Comparison of ENCODE assay signal across 8 mouse cellular contexts in genomic region chr4:63544494-63545230, GRCm38 (mm10). TPM values are rescaled to one million over a fixed set of nuclear protein-coding genes. Genes with fewer than 3 reads are reported as not detected.
DNase-seq lines count a peak whose midpoint lies in the region; ATAC-seq and TF ChIP-seq lines count a peak whose summit lies in the region.

Gene Atp6v1g1 (plus strand): TSS chr4:63544772.

- in situ Hi-C loops in CH12.LX (cut with MboI; ENCODE audit: low pct_ligation_motif_present, low pct_unique_long_range_greater_than_20kb, low sequenced_read_pairs), result no loop called here

- no peak for TF ChIP-seq RAD21 in CH12.LX (IDR thresholded peaks at IDR 0.05; ENCODE audit: low read depth, low read length)

- H3K27ac ChIP-seq in CH12.LX (ENCODE audit: insufficient read depth, low read depth), result peak within 1 kb of the TSS; percentile 66; the same call in 1 of the 2 replicates
- peak within 1 kb of the TSS; percentile 25; the same call in 1 of the 2 replicates for H3K27ac ChIP-seq in forebrain, embryonic 11.5 days (ENCODE audit: low read depth, low read length)
- peak within 1 kb of the TSS; percentile 90 for H3K27ac ChIP-seq in heart, embryonic 16.5 days (ENCODE audit: low read length)
- H3K27ac ChIP-seq in liver, postnatal 0 days (ENCODE audit: low read depth), result peak within 1 kb of the TSS; percentile 88
- H3K27ac ChIP-seq in neural tube, embryonic 14.5 days (ENCODE audit: low read depth, low read length), result peak within 1 kb of the TSS; percentile 87

- H3K79me2 ChIP-seq in CH12.LX (replicated peaks; ENCODE audit: control insufficient read depth, extremely low read depth, insufficient read depth, poor library complexity, severe bottlenecking), result peaks cover 28% of the 10 kb centered on the region

- WGBS in forebrain, embryonic 11.5 days, result under 1% methylated on average over 53 of the region's 57 CpGs
- WGBS in heart, embryonic 16.5 days, result under 1% methylated on average over 53 of the region's 57 CpGs
- under 1% methylated on average over 46 of the region's 57 CpGs for WGBS in liver, postnatal 0 days (ENCODE audit: insufficient replicate concordance)
- WGBS in neural tube, embryonic 14.5 days, result under 1% methylated on average over 45 of the region's 57 CpGs

- H3K4me2 ChIP-seq in CH12.LX (ENCODE audit: insufficient read depth, low read depth, poor library complexity, severe bottlenecking), result peak within 1 kb of the TSS; percentile 92
- peak within 1 kb of the TSS; percentile 66 for H3K4me2 ChIP-seq in forebrain, embryonic 11.5 days (ENCODE audit: low read depth, low read length, severe bottlenecking)
- H3K4me2 ChIP-seq in heart, embryonic 16.5 days (ENCODE audit: low read depth, low read length), result peak within 1 kb of the TSS; percentile 78
- peak within 1 kb of the TSS; percentile 72 for H3K4me2 ChIP-seq in liver, postnatal 0 days (ENCODE audit: low read depth, low read length)
- peak within 1 kb of the TSS; percentile 80 for H3K4me2 ChIP-seq in neural tube, embryonic 14.5 days (ENCODE audit: low read depth, low read length)

- no peak for TF ChIP-seq EP300 in CH12.LX (IDR thresholded peaks at IDR 0.05; ENCODE audit: low read length)
- peak; percentile 40; the same call in 1 of the 2 replicates for TF ChIP-seq EP300 in liver, postnatal 0 days (IDR thresholded peaks at IDR 0.05; ENCODE audit: low read depth)

- TF ChIP-seq CTCF in CH12.LX (conservative IDR thresholded peaks at IDR 0.05 in 1 of 2, IDR thresholded peaks at IDR 0.05 in 1 of 2; ENCODE audit: low read depth in 2 of 2, low read length in 2 of 2), result no peak
- TF ChIP-seq CTCF in liver, postnatal 0 days (IDR thresholded peaks at IDR 0.05; ENCODE audit: low read depth), result no peak

- DNase-seq in CH12.LX (ENCODE audit: extremely low read depth), result peak; percentile 91
- DNase-seq in c-Kit-positive CD71-negative TER-119-negative erythroid progenitor cells, embryonic 14.5 days (ENCODE audit: low read depth), result peak; percentile 86
- peak; percentile 97 for DNase-seq in forebrain, embryonic 11.5 days (ENCODE audit: low spot score)
- peak; percentile 97 for DNase-seq in kidney, postnatal 36 days
- peak; percentile 95 for DNase-seq in liver, postnatal 0 days
- peak; percentile 97 for DNase-seq in testis, postnatal 10 days (ENCODE audit: low spot score)

- ATAC-seq in forebrain, embryonic 11.5 days (replicated peaks; ENCODE audit: low FRiP score), result peak; percentile 97
- peak; percentile 91 for ATAC-seq in heart, embryonic 16.5 days (replicated peaks; ENCODE audit: extremely low read depth, insufficient read depth, low FRiP score)
- peak; percentile 94 for ATAC-seq in liver, postnatal 0 days
- peak; percentile 95 for ATAC-seq in neural tube, embryonic 14.5 days (ENCODE audit: low read depth)

- peak within 1 kb of the TSS; percentile 84 for H3K9ac ChIP-seq in CH12.LX (ENCODE audit: insufficient read depth, low read depth)
- H3K9ac ChIP-seq in forebrain, embryonic 11.5 days (ENCODE audit: low read length), result peak within 1 kb of the TSS; percentile 92
- H3K9ac ChIP-seq in heart, embryonic 16.5 days (ENCODE audit: low read length), result peak within 1 kb of the TSS; percentile 98
- H3K9ac ChIP-seq in liver, postnatal 0 days (replicated peaks), result peak within 1 kb of the TSS; percentile 82
- H3K9ac ChIP-seq in neural tube, embryonic 14.5 days (replicated peaks; ENCODE audit: low read depth, low read length), result peak within 1 kb of the TSS; percentile 90

- no peaks in the 10 kb centered on the region for H3K27me3 ChIP-seq in CH12.LX (replicated peaks)
- H3K27me3 ChIP-seq in forebrain, embryonic 11.5 days (ENCODE audit: control insufficient read depth, insufficient read depth, low read length), result no peaks in the 10 kb centered on the region
- H3K27me3 ChIP-seq in heart, embryonic 16.5 days (ENCODE audit: control insufficient read depth, insufficient read depth, low read length), result no peaks in the 10 kb centered on the region
- H3K27me3 ChIP-seq in liver, postnatal 0 days (ENCODE audit: insufficient read depth, low read length), result no peaks in the 10 kb centered on the region
- no peaks in the 10 kb centered on the region for H3K27me3 ChIP-seq in neural tube, embryonic 14.5 days (ENCODE audit: control insufficient read depth, insufficient read depth, low read length)

- dilution Hi-C loops in CH12.LX (cut with MboI; ENCODE audit: extremely low pct_ligation_motif_present, extremely low pct_unique_long_range_greater_than_20kb, low sequenced_read_pairs), result no loop called here

- peaks cover 17 to 34% of the 10 kb centered on the region in 2 experiments for H3K36me3 ChIP-seq in CH12.LX (replicated peaks in 1 of 2; ENCODE audit: control insufficient read depth in 1 of 2, insufficient read depth in 1 of 2, low read length in 1 of 2)
- H3K36me3 ChIP-seq in forebrain, embryonic 11.5 days (ENCODE audit: control insufficient read depth, insufficient read depth, low read length), result no peaks in the 10 kb centered on the region
- H3K36me3 ChIP-seq in heart, embryonic 16.5 days (ENCODE audit: control insufficient read depth, insufficient read depth), result peaks cover 15% of the 10 kb centered on the region
- peaks cover 16% of the 10 kb centered on the region for H3K36me3 ChIP-seq in liver, postnatal 0 days (replicated peaks; ENCODE audit: insufficient read depth, low read length)
- H3K36me3 ChIP-seq in neural tube, embryonic 14.5 days (ENCODE audit: control insufficient read depth, insufficient read depth, low read length), result peaks cover 10% of the 10 kb centered on the region

- peaks cover 13 to 40% of the 10 kb centered on the region in 2 experiments for H3K4me1 ChIP-seq in CH12.LX (ENCODE audit: control insufficient read depth in 1 of 2, insufficient read depth in 2 of 2)
- H3K4me1 ChIP-seq in forebrain, embryonic 11.5 days (replicated peaks; ENCODE audit: control insufficient read depth, insufficient read depth, low read length), result peaks cover 9% of the 10 kb centered on the region
- peaks cover 35% of the 10 kb centered on the region for H3K4me1 ChIP-seq in heart, embryonic 16.5 days (ENCODE audit: control insufficient read depth, insufficient read depth, low read length)
- peaks cover 30% of the 10 kb centered on the region for H3K4me1 ChIP-seq in liver, postnatal 0 days (ENCODE audit: insufficient read depth)
- peaks cover 21% of the 10 kb centered on the region for H3K4me1 ChIP-seq in neural tube, embryonic 14.5 days (ENCODE audit: control insufficient read depth, insufficient read depth, low read length)

- no peaks in the 10 kb centered on the region for H3K9me3 ChIP-seq in CH12.LX (replicated peaks; ENCODE audit: low read length)
- H3K9me3 ChIP-seq in forebrain, embryonic 11.5 days (ENCODE audit: control insufficient read depth, low read length), result no peaks in the 10 kb centered on the region
- H3K9me3 ChIP-seq in heart, embryonic 16.5 days (replicated peaks; ENCODE audit: control insufficient read depth, low read length), result no peaks in the 10 kb centered on the region
- no peaks in the 10 kb centered on the region for H3K9me3 ChIP-seq in liver, postnatal 0 days (ENCODE audit: low read length)
- no peaks in the 10 kb centered on the region for H3K9me3 ChIP-seq in neural tube, embryonic 14.5 days (ENCODE audit: control insufficient read depth, low read length)

- H3K4me3 ChIP-seq in CH12.LX (replicated peaks in 1 of 3; ENCODE audit: low read depth in 2 of 3, low read length in 2 of 3, poor library complexity in 1 of 3), result peak within 1 kb of the TSS; percentile 78 to 99 (median 94)
- H3K4me3 ChIP-seq in forebrain, embryonic 11.5 days (ENCODE audit: low read depth, low read length), result peak within 1 kb of the TSS; percentile 83
- peak within 1 kb of the TSS; percentile 94 for H3K4me3 ChIP-seq in heart, embryonic 16.5 days (ENCODE audit: low read length)
- peak within 1 kb of the TSS; percentile 64 for H3K4me3 ChIP-seq in liver, postnatal 0 days (ENCODE audit: low read depth, low read length)
- peak within 1 kb of the TSS; percentile 79 for H3K4me3 ChIP-seq in neural tube, embryonic 14.5 days (ENCODE audit: low read depth, low read length)

- TF ChIP-seq POLR2A in CH12.LX (IDR thresholded peaks at IDR 0.05; ENCODE audit: low read depth, low read length), result peak; percentile 75

TF ChIP-seq in CH12.LX, 34 proteins besides CTCF, POLR2A, EP300 and RAD21 (continues in another document):
- TF ChIP-seq BHLHE40 (IDR thresholded peaks at IDR 0.05; ENCODE audit: low read depth, low read length), result peak; percentile 53
- peak; percentile 67 for TF ChIP-seq SIN3A (IDR thresholded peaks at IDR 0.05; ENCODE audit: low read length)
- no peak for TF ChIP-seq E2F4 (IDR thresholded peaks at IDR 0.05; ENCODE audit: insufficient replicate concordance, low read depth, low read length)
- no peak for TF ChIP-seq JUN (IDR thresholded peaks at IDR 0.05; ENCODE audit: insufficient read depth, low read depth, low read length)
- TF ChIP-seq NRF1 (IDR thresholded peaks at IDR 0.05; ENCODE audit: low read depth, low read length), result peak; percentile 88
- TF ChIP-seq SMC3 (IDR thresholded peaks at IDR 0.05; ENCODE audit: low read depth, low read length), result no peak
- 0 out of 2 replicates have a peak, but pooled peaks have one; percentile 70 for TF ChIP-seq MAX (IDR thresholded peaks at IDR 0.05; ENCODE audit: low read length)
- TF ChIP-seq USF2 (conservative IDR thresholded peaks at IDR 0.05; ENCODE audit: low read depth, low read length), result no peak
- 0 out of 2 replicates have a peak, but pooled peaks have one; percentile 35 for TF ChIP-seq TBP (conservative IDR thresholded peaks at IDR 0.05; ENCODE audit: low read depth, low read length)
- TF ChIP-seq IRF4 (IDR thresholded peaks at IDR 0.05; ENCODE audit: low read depth, low read length), result 0 out of 2 replicates have a peak, but pooled peaks have one; percentile 6
- no peak for TF ChIP-seq PAX5 (IDR thresholded peaks at IDR 0.05; ENCODE audit: low read length)
- no peak for TF ChIP-seq GABPA (IDR thresholded peaks at IDR 0.05; ENCODE audit: insufficient replicate concordance, low read depth, low read length)
- 0 out of 2 replicates have a peak, but pooled peaks have one; percentile 22 for TF ChIP-seq ELF1 (IDR thresholded peaks at IDR 0.05; ENCODE audit: low read depth, low read length)
- TF ChIP-seq MAFK (IDR thresholded peaks at IDR 0.05; ENCODE audit: insufficient replicate concordance, low read length), result no peak
- TF ChIP-seq MAZ (IDR thresholded peaks at IDR 0.05; ENCODE audit: low read depth, low read length), result peak; percentile 74; the same call in 1 of the 2 replicates
- TF ChIP-seq CHD2 (IDR thresholded peaks at IDR 0.05; ENCODE audit: low read length), result no peak

RNA-seq across cellular contexts. Expression of gene Atp6v1g1, which starts in this region (rescaled TPM):
- total RNA-seq in CH12.LX (2012; rRNA removed) (70.4 and 78.7 TPM in 2 replicates), CH12.LX (2014; rRNA removed) (143 and 154 TPM in 2 replicates)
- 95.1 and 111 TPM in 2 replicates for polyA plus RNA-seq in CH12.LX (2012; ENCODE audit: insufficient read length, low read depth)
- 298 and 308 TPM in 2 replicates for polyA plus RNA-seq in forebrain, embryonic 11.5 days (2014; fragmentation: Nextera tagmentation; extraction: Ambion mirVana)
- 238 and 243 TPM in 2 replicates for polyA plus RNA-seq in heart, embryonic 16.5 days (2015; fragmentation: Nextera tagmentation; extraction: Ambion mirVana)
- 148 and 152 TPM in 2 replicates for polyA plus RNA-seq in liver, postnatal 0 days (2015; fragmentation: Nextera tagmentation; extraction: Ambion mirVana)
- polyA plus RNA-seq in neural tube, embryonic 14.5 days (2014; fragmentation: Nextera tagmentation; extraction: Ambion mirVana), result 431 and 462 TPM in 2 replicates

Comparison
In these comparisons a context has a peak if more than half of its experiments do, and no peak if none do; other contexts are left out.
1. Peak in every context shown above with its lines: DNase-seq, ATAC-seq, H3K4me3 ChIP-seq and H3K27ac ChIP-seq.
2. H3K27ac ChIP-seq: peak in every context shown above with its lines; median percentile 90 in heart, embryonic 16.5 days; 88 in liver, postnatal 0 days; 87 in neural tube, embryonic 14.5 days; 66 in CH12.LX; 25 in forebrain, embryonic 11.5 days.